Mouse (Mus musculus): ENCODE measurements around the gene Nsmce1.
"Not testable (repeated sequence)": the region's sequence is repeated elsewhere in the genome, so short reads cannot be mapped to it uniquely, and the experiment has no call there.

The Nsmce1 gene

DNA sequence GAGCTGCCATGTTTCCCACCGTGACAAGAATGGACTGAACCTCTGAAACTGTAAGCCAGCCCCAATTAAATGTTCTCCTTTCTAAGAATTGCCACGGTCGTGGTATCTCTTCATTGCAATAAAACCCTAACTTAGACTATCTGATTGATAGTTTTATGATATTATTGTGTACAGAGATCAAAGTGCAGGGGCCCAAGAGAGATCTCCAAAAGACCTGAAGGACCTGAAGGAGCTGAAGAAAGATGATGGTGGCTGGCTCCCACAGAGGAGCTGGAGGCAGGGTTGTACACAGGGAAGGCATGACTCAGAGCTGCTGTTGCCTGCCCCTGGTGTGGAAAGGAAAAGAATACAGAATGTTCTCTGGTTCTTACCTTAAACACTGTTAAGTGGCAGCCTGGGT lies 57.5 kb downstream of the Nsmce1 start:
- DNase-seq, result no peak

DNA sequence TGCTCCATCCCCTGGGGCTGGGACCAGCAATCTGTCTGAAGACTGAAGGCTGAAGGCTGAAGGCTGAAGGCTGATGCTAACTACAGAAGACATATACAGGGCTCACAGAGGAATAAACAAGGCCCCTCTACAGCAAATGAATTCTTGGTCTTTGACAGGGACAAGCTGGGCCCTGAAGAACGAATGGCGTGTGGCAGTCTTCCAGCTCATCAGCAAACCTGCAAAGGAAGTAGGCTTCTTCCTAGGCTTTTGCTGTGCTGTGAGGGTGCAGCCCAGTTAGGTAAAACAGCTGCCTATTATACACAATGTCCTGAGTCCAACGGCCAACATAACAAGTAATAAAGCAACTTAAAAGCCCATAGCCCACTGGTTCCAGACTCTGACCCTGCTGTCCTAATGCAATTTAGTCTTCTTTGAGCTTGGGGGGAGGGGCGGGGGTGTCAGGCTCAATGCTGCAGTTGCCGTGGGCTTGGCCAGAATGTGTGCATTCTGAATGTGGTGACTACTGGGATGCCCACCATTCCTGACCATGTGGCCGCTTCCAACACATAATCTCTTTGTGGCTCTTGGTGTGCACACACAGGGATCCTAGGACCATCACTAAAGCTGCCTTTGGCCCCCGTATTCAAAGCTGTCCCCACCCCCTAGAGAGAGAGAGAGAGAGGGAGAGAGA lies 61.1 kb downstream of the Nsmce1 start:
- no peak for DNase-seq

DNA sequence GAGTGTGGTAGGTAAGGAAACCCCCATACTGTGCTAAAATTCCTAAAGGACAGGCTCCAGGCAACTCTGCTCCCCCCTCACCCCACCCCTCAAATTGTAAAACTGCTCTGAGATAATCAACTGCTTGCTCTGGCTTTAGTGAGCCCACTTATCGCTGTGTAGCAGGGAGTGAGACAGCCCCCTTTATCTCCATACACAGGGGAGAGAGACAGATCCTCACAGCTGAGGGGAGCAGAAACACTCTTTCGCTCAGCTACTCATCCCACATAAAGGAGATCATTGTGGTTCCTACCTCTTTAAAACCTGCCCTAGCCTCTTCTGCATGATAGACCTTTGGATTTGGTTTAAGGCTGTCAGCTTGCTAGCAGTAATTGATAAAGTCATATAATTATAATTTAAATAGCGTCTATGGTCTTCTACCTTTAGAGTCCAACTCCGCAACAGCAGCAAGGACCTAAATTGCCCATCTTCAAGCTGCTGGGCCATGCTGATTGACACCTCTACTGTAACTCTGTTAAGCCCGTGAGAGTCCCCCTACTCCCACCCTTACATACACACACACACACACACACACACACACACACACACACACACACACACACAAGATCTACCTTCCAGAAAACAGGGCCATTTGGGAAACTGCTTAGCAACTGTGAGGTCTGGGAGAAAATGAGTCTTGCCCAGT lies 62.4 kb downstream of the Nsmce1 start:
- not testable (repeated sequence) for DNase-seq

DNA sequence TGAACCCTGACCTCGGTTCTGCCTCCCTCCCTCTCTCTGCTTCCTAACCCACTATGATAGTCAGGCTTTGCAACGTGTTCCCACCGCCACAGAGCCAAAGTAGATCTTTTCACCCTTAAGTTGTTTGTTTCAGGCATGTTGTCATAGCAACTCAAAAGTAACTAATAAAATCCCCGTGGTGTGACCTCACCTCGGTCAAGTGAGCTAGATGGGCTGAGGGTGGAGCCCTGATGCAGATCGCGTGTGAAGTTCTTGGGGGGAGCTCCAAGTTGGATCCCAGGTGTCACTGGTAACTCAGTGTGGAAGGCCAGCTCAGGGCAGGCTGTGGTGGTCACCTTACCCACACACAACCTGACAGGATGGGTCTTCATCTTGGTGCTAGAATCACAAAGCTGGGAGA lies 63.0 kb downstream of the Nsmce1 start:
- DNase-seq, result no peak

DNA sequence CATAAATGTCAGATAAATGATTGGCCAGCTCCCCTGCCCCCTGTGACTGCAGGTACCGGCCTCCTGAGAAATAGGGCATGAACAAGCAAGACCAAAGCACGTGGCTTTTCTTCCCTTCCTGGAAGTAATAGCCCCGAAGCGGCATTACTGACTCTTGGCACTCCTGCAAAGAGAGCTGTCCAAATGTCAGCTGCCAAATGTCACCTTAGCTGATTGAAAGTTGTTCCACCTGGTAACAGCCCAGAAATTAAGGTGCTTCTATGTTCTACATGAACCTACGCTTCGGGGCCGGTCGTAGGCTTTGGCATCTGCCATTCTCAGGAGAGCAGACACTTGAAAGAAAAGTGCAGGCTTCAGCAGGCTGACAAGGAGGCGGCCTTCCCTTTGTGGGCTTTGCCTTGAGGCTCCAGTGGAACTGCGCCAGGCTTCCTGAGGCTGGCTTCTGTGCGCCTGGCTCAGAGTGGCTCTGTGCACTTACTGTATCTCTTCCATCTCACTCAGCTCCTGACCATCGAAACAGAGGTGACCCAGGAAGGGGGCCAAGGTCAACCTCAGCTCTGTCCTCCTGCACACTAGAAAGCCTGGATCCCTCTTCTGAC lies 63.8 kb downstream of the Nsmce1 start:
- DNase-seq, result peak; percentile 24 to 31

- no peak for DNase-seq
Measured at GRCm38 (mm10) chr7:125423056-125423455, 68.3 kb downstream of the Nsmce1 start.

- DNase-seq, result no peak
Measured at GRCm38 (mm10) chr7:125421911-125422310, 69.5 kb downstream of the Nsmce1 start.

GRCm38 (mm10) chr7:125420190-125420589 lies 71.2 kb downstream of the Nsmce1 start:
- DNase-seq, result peak; percentile 5 to 61

- no peak for DNase-seq
Measured at GRCm38 (mm10) chr7:125418413-125418812, 73.0 kb downstream of the Nsmce1 start.
